Mouse (Mus musculus) hindbrain, embryonic 15.5 days (tissue): ENCODE data around the gene Mcrip2. TPM values are rescaled to one million over a fixed set of nuclear protein-coding genes. Genes with fewer than 3 reads are reported as not detected.

ENCODE experiments used
- ATAC-seq: fragments of 200-750 bp; cut with Nextera tagmentation; 2 replicates; pipeline ENCODE4 v1.8.0; 2017; ENCODE audit warnings: low read depth, moderate number of reproducible peaks, moderate TSS enrichment; ENCODE audit not compliant: low FRiP score
- H3K27ac ChIP-seq: fragments of 300-500 bp; sonication (generic); replicated peaks from 2 replicates; pipeline ENCODE4 v1.5.1; 2015; ENCODE audit warnings: mild to moderate bottlenecking, inconsistent platforms
- H3K27me3 ChIP-seq: fragments of 300-500 bp; sonication (generic); 2 replicates; pipeline ENCODE4 v1.6.1; 2015; ENCODE audit warnings: control low read depth, inconsistent platforms
- H3K36me3 ChIP-seq: fragments of 300-500 bp; sonication (generic); 2 replicates; pipeline ENCODE4 v1.6.1; 2015; ENCODE audit warnings: control low read depth, inconsistent platforms
- H3K4me1 ChIP-seq: fragments of 300-500 bp; sonication (generic); replicated peaks from 2 replicates; pipeline ENCODE4 v1.6.1; 2015; ENCODE audit warnings: control low read depth, inconsistent platforms
- H3K4me2 ChIP-seq: fragments of 300-500 bp; sonication (generic); 2 replicates; pipeline ENCODE4 v1.6.1; 2015; ENCODE audit warnings: moderate library complexity, mild to moderate bottlenecking, inconsistent platforms
- H3K4me3 ChIP-seq: fragments of 300-500 bp; sonication (generic); 2 replicates; pipeline ENCODE4 v1.5.1; 2015; ENCODE audit warnings: mild to moderate bottlenecking, inconsistent platforms
- H3K9ac ChIP-seq: fragments of 300-500 bp; sonication (generic); 2 replicates; pipeline ENCODE4 v1.6.1; 2015; ENCODE audit warnings: inconsistent platforms
- H3K9me3 ChIP-seq: fragments of 300-500 bp; sonication (generic); 2 replicates; pipeline ENCODE4 v1.6.1; 2016; ENCODE audit warnings: control low read depth, inconsistent platforms
- WGBS: fragments of 180-500 bp; shearing (Covaris S2); methylation state at CpG from one replicate; pipeline ENCODE4 v1.1.7; 2015; 5-methylcytosine and 5-hydroxymethylcytosine counted together
- polyA plus RNA-seq: library from polyadenylated mRNA; unstranded; fragments of >200 nt; fragmentation: Nextera tagmentation; extraction: Ambion mirVana; gene quantifications from 2 replicates; pipeline ENCODE4 v1.2.1, GENCODE M21; 2015

The Mcrip2 gene
- polyA plus RNA-seq, 1 experiment from 2014 or later, result 27.0 TPM

- ATAC-seq, result no peak
- peaks cover 57% of the 10 kb centered on the region for H3K4me1 ChIP-seq
- peak overlapping the region; percentile 83 for H3K4me2 ChIP-seq
- H3K4me3 ChIP-seq, result peak overlapping the region; percentile 57
- no peaks in the 10 kb centered on the region for H3K9me3 ChIP-seq
- no peaks in the 10 kb centered on the region for H3K27me3 ChIP-seq
- 19% methylated on average over 23 of the region's 23 CpGs for WGBS
- peak overlapping the region; percentile 75 for H3K9ac ChIP-seq
- H3K36me3 ChIP-seq, result peaks cover 27% of the 10 kb centered on the region
- peak overlapping the region; percentile 88 for H3K27ac ChIP-seq
Observed at GRCm38 (mm10) chr17:25836397-25837075, 32.0 kb downstream of the Mcrip2 start.

- Histone ChIP-seq H3K4me1 (peaks cover 65% of the 10 kb centered on the region), H3K4me2 (peak overlapping the region; percentile 83), H3K36me3 (peaks cover 27% of the 10 kb centered on the region), H3K4me3 (peak overlapping the region; percentile 57), H3K27me3 (no peaks in the 10 kb centered on the region), H3K9ac (peak overlapping the region; percentile 75; the same call in 1 of the 2 replicates), H3K27ac (no peak overlapping the region), H3K9me3 (no peaks in the 10 kb centered on the region)
- 94% methylated on average over 16 of the region's 16 CpGs for WGBS
- ATAC-seq, result no peak
Observed at GRCm38 (mm10) chr17:25835816-25836215, 32.7 kb downstream of the Mcrip2 start.

GRCm38 (mm10) chr17:25835301-25835700, 33.3 kb downstream of the Mcrip2 start:
- ATAC-seq, result no peak
- Histone ChIP-seq H3K4me2 (peak overlapping the region; percentile 92), H3K27me3 (no peaks in the 10 kb centered on the region), H3K9me3 (no peaks in the 10 kb centered on the region), H3K4me1 (peaks cover 70% of the 10 kb centered on the region), H3K36me3 (peaks cover 27% of the 10 kb centered on the region), H3K27ac (no peak overlapping the region), H3K9ac (0 out of 2 replicates have a peak overlapping the region, but pooled peaks have one; percentile 70), H3K4me3 (no peak overlapping the region; the same call in 1 of the 2 replicates)
- WGBS, result 97% methylated on average over 7 of the region's 7 CpGs

- no peak for ATAC-seq
- Histone ChIP-seq H3K36me3 (peaks cover 25% of the 10 kb centered on the region), H3K4me1 (peaks cover 76% of the 10 kb centered on the region), H3K27ac (peak overlapping the region; percentile 98), H3K4me2 (peak overlapping the region; percentile 92), H3K4me3 (peak overlapping the region; percentile 57), H3K9ac (peak overlapping the region; percentile 70), H3K27me3 (no peaks in the 10 kb centered on the region), H3K9me3 (no peaks in the 10 kb centered on the region)
- 92% methylated on average over 11 of the region's 12 CpGs for WGBS
Observed at GRCm38 (mm10) chr17:25834595-25835222, 33.9 kb downstream of the Mcrip2 start.

- no peaks in the 10 kb centered on the region for H3K9me3 ChIP-seq
- H3K4me2 ChIP-seq, result peak overlapping the region; percentile 92
- WGBS, result 50% methylated on average over 6 of the region's 6 CpGs
- no peaks in the 10 kb centered on the region for H3K27me3 ChIP-seq
- peak overlapping the region; percentile 57 for H3K4me3 ChIP-seq
- H3K4me1 ChIP-seq, result peaks cover 82% of the 10 kb centered on the region
- peak overlapping the region; percentile 98 for H3K27ac ChIP-seq
- peaks cover 19% of the 10 kb centered on the region for H3K36me3 ChIP-seq
- H3K9ac ChIP-seq, result peak overlapping the region; percentile 70
- no peak for ATAC-seq
Observed at GRCm38 (mm10) chr17:25833961-25834594, 34.5 kb downstream of the Mcrip2 start.

- peak within 1 kb of the TSS; percentile 92 for H3K4me2 ChIP-seq
- under 1% methylated on average over 24 of the region's 24 CpGs for WGBS
- ATAC-seq, result no peak; the same call in none of the 2 replicates
- H3K36me3 ChIP-seq, result peaks cover 16% of the 10 kb centered on the region
- no peaks in the 10 kb centered on the region for H3K27me3 ChIP-seq
- H3K4me1 ChIP-seq, result peaks cover 85% of the 10 kb centered on the region
- peak within 1 kb of the TSS; percentile 98 for H3K27ac ChIP-seq
- H3K9me3 ChIP-seq, result no peaks in the 10 kb centered on the region
- H3K4me3 ChIP-seq, result peak within 1 kb of the TSS; percentile 57
- H3K9ac ChIP-seq, result peak within 1 kb of the TSS; percentile 70
Observed at GRCm38 (mm10) chr17:25833291-25833663, 35.3 kb downstream of the Mcrip2 start, which contains the start of gene Stub1. Gene Stub1 (minus strand): TSS chr17:25833404.

GRCm38 (mm10) chr17:25832436-25833290, 35.9 kb downstream of the Mcrip2 start:
- no peaks in the 10 kb centered on the region for H3K9me3 ChIP-seq
- H3K4me1 ChIP-seq, result peaks cover 85% of the 10 kb centered on the region
- peak overlapping the region; percentile 98 for H3K27ac ChIP-seq
- peak overlapping the region; percentile 57 for H3K4me3 ChIP-seq
- H3K36me3 ChIP-seq, result peaks cover 16% of the 10 kb centered on the region
- peak overlapping the region; percentile 92 for H3K4me2 ChIP-seq
- WGBS, result under 1% methylated on average over 72 of the region's 77 CpGs
- ATAC-seq, result peak; percentile 92
- H3K9ac ChIP-seq, result peak overlapping the region; percentile 70
- H3K27me3 ChIP-seq, result no peaks in the 10 kb centered on the region

- no peaks in the 10 kb centered on the region for H3K27me3 ChIP-seq
- H3K27ac ChIP-seq, result peak overlapping the region; percentile 98
- H3K4me1 ChIP-seq, result peaks cover 85% of the 10 kb centered on the region
- no peaks in the 10 kb centered on the region for H3K9me3 ChIP-seq
- no peak for ATAC-seq
- H3K36me3 ChIP-seq, result peaks cover 26% of the 10 kb centered on the region
- H3K4me3 ChIP-seq, result peak overlapping the region; percentile 57
- WGBS, result 63% methylated on average over 21 of the region's 21 CpGs
- H3K9ac ChIP-seq, result peak overlapping the region; percentile 70
- peak overlapping the region; percentile 92 for H3K4me2 ChIP-seq
Observed at GRCm38 (mm10) chr17:25831451-25832281, 36.9 kb downstream of the Mcrip2 start.

GRCm38 (mm10) chr17:25830806-25831431, 37.6 kb downstream of the Mcrip2 start:
- Histone ChIP-seq H3K4me3 (peak overlapping the region; percentile 57; the same call in 1 of the 2 replicates), H3K9ac (0 out of 2 replicates have a peak overlapping the region, but pooled peaks have one; percentile 70), H3K4me1 (peaks cover 84% of the 10 kb centered on the region), H3K4me2 (peak overlapping the region; percentile 92), H3K27me3 (no peaks in the 10 kb centered on the region), H3K36me3 (peaks cover 28% of the 10 kb centered on the region), H3K27ac (no peak overlapping the region), H3K9me3 (no peaks in the 10 kb centered on the region)
- no peak for ATAC-seq
- 88% methylated on average over 14 of the region's 14 CpGs for WGBS

GRCm38 (mm10) chr17:25830200-25830753, 38.3 kb downstream of the Mcrip2 start:
- peak overlapping the region; percentile 92 for H3K4me2 ChIP-seq
- no peak for ATAC-seq
- peaks cover 84% of the 10 kb centered on the region for H3K4me1 ChIP-seq
- no peak overlapping the region for H3K27ac ChIP-seq
- WGBS, result 87% methylated on average over 4 of the region's 4 CpGs
- H3K4me3 ChIP-seq, result peak overlapping the region; percentile 69
- no peaks in the 10 kb centered on the region for H3K27me3 ChIP-seq
- H3K36me3 ChIP-seq, result peaks cover 28% of the 10 kb centered on the region
- H3K9ac ChIP-seq, result no peak overlapping the region
- no peaks in the 10 kb centered on the region for H3K9me3 ChIP-seq
